Mouse (Mus musculus) mature B cell (primary cell): ENCODE results near the gene Tigar.

Source experiments
- in situ Hi-C: fragments of 300-500 bp; cut with MboI; formaldehyde crosslinking; loops from 2 replicates; pipeline ENCODE4 v1.14.3; 2019

The Tigar gene

DNA sequence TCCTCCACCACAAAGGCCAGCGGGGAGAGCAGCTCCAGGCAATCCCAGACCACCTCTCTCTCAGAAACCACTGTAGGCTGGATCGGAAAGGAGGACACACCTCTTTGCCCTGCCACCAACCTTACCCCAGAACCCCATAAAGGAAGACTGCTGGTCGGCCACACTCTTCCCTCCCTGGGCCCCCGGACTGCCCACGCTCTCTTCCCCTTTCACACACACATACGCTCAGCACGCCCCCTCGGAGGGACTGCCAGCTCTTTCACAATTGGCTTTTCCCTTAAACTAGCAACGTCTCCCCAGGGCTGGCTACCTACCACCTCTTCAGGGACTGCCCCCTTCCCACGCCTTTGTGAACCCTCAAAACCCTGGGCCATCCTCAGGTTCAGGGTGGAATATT, 33.8 kb upstream of the Tigar start:
- in situ Hi-C loops: loop anchor here (10.0 kb wide), 2 partner anchors 102 to 302 kb away; partner anchors contain the start of gene Parp11

GRCm38 (mm10) chr6:127142154-127143123, 33.1 kb upstream of the Tigar start:
- in situ Hi-C loops: loop anchor here (10.0 kb wide), 2 partner anchors 102 to 302 kb away; partner anchors contain the start of gene Parp11

GRCm38 (mm10) chr6:127138962-127139361, 29.6 kb upstream of the Tigar start:
- in situ Hi-C loops: no loop called here

- in situ Hi-C loops: no loop called here
These were observed 24.3 kb upstream of the Tigar start for GRCm38 (mm10) chr6:127133433-127134245.

DNA sequence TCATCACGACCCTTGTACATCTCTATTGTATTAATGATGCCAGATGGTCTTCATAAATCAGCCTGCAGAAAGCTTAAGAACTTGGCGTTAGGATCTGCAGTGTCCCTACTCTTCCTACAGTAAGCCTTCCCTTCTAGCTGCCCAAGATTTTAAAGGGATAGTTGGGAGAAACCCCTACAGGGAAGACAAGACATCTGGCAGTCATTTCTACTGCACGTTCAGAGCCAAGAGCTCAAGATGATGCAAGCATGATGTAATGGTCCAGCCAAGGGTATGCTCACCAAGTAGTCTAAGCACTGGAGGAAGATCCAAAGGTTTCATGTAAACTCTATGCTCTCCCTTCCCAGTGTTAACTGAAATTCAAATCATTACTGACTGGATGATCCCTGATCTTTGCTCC, 23.4 kb upstream of the Tigar start:
- in situ Hi-C loops: no loop called here

GRCm38 (mm10) chr6:127131946-127132345, 22.6 kb upstream of the Tigar start:
- in situ Hi-C loops: no loop called here

GRCm38 (mm10) chr6:127130377-127130776, 21.0 kb upstream of the Tigar start:
- in situ Hi-C loops: no loop called here

- in situ Hi-C loops: no loop called here
These were observed 20.3 kb upstream of the Tigar start for GRCm38 (mm10) chr6:127129659-127130058.

GRCm38 (mm10) chr6:127123506-127123905, 14.1 kb upstream of the Tigar start:
- in situ Hi-C loops: no loop called here

DNA sequence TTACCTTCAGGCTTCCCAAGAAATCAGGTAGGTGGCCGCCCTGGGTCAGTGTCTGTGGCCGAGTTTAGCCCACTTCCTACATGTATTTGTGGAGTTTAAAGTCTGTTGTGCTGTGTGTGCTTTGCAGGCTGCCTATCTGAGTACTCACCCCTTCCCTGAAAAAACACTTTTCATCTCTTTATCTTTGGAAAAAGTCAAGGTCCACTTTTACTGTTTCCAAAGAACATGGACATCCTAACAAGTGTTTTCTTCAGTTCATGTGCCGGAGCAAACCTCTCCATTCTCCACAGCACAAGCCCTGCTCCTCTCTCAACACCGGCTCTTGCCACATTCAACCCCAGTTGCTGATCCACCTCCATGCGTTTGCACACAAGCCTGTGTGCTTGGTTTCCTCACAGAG, 13.6 kb upstream of the Tigar start:
- in situ Hi-C loops: no loop called here

- in situ Hi-C loops: no loop called here
These were observed 13.0 kb upstream of the Tigar start for GRCm38 (mm10) chr6:127122221-127122806.

DNA sequence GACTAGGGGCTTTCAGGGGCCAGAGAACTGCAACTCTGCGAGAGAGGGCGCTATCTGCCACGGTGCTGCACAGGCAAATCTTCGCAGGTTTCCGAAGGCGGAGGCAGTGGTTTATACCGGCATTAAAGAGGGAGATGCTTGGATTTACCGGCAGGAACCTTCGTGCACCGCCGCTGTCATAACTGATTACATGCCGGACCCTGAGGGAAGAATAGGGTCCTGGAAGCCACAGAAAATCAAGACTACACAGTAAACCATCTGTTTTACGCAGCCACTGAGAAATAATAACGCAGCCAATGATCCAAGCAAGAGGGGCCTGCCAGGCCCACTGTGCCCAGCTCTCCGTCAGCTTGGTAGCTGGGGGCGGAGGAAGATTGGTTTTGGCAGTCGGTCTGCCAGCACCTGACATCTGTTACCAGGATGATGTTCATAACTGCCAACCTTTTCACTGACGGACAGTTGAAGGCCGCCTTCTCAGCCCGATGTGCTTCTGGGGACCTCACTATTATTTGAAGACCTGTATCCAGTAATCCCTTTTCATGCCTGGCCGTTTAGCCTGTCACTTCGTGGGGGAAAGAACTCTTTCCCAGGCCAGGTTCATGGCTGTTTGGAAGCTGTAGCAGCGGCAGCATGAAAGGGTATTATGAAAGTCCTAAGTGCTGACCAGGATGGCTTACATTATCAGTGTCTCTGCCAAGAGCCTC, 5.5 kb upstream of the Tigar start:
- in situ Hi-C loops: no loop called here

- in situ Hi-C loops: no loop called here
These were observed 843 bp downstream of the Tigar start for GRCm38 (mm10) chr6:127108368-127109060.

GRCm38 (mm10) chr6:127107413-127107812, 1.9 kb downstream of the Tigar start:
- in situ Hi-C loops: no loop called here

- in situ Hi-C loops: no loop called here
These were observed 2.6 kb downstream of the Tigar start for GRCm38 (mm10) chr6:127106726-127107125.

- in situ Hi-C loops: no loop called here
These were observed 3.2 kb downstream of the Tigar start for GRCm38 (mm10) chr6:127106189-127106588.

- in situ Hi-C loops: no loop called here
These were observed 4.2 kb downstream of the Tigar start for GRCm38 (mm10) chr6:127105107-127105506.

DNA sequence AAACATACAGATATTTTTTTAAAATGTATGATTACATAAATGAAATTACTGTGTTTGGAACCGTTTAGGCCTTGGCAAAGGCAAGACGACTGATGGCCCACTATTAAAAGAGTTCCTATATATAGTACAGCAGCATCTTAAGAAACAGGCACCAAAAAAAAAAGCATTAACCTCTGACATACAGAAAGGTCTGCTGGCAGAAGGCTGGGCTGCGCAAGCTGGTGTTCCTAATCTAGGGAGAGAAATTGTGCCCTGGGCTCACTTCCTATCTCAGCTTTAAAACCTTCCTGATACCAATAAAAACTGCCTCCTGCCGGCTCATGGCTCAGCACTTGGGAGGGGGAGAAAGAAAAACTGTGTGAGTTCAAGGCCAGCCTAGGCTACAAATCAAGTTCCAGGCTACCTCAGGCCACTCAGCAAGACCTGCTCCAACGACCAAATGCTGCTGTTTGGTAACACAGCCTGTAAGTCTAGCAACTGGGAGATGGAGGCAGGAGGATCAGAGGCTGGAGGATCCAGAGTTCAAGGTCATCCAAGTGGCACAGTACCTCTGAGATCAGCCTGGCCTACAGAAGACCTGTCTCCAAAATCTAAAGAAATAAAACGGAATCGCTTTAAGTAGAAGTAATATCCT, 4.8 kb downstream of the Tigar start:
- in situ Hi-C loops: no loop called here

DNA sequence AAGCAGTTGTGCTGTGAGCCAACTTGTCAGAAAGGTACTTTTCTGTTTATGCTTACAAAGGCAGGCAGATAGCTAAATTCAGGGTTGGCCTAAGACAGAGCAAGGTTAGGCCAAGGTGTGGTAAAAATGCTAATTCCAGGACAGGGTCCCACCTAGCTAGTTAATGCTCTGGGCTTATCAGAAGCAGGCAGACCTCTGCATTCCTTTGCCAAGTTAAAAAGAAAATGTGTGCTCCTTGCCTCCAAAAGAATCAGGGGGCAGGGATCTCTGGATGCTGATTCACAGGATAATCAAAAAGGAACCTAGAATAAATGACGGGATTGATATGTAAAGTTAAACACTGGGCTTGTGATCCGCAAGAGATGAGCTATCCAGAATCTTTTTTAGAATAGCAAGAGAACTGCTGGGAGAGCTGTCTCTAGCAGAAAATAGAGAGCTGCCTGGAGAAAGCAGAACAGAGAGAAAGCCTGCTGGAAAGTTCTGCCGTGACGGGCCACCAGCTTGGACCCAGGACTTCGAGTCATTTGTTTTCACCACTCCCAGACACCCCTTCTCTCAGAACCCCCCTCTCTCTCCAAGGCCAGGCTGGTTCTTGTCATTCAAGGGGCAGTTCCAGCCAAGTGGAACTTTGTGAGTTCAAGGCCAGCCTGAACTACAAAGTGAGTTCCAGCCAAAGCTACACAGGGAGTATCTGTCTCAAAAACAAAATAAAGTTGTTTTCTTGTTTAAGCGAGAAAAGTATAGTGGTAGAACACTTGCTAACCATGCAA, 5.7 kb downstream of the Tigar start:
- in situ Hi-C loops: no loop called here

DNA sequence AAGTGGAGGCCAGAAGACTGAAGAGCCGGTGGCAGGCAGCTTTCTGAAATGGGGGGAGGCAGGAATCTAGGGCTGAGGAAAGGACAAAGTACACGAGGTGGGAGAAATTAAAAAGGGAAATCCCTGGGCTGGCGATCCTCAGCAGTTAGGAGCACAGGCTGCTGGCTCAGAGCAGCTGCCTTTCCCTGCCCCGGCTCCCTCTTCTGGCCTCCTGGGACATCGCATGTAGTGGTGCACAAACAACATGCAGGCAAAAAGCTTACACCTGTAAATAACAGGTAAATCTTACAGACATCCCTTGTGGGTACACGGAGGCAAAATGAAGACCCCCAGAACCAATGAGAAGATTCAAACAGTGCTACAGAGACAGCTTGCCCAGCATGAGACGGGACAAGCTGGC, 14.8 kb downstream of the Tigar start:
- in situ Hi-C loops: no loop called here
